In the genomic region with DNA sequence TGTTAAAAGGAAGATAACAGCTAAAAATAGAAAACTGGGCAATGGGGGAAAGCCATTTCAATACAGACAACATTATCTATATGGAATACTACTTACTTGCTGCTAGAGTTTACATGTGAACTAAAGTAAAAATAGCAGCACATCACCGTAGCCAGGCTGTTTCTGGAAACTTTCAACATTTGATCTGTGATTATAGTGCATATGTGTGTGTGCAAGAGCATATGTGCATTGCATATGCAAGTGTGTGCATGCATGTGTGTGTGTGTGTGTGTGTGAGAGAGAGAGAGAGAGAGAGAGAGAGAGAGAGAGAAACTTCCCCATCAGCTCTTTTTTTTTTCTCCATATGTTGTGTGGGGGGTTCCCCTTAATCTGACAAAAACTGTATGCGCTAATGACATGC, we compare ENCODE assay signal across 20 mouse cellular contexts.
"Had no signal": no experiment of that assay in that cellular context is flagged by ENCODE, and none has a peak within 500 bp of the region (broad histone marks: within the 10 kb centered on the region; RNA-seq: fewer than 3 reads in every experiment).

No protein-coding gene starts in this region.

- H3K9ac ChIP-seq: lung, embryonic 14.5 days; midbrain, embryonic 12.5 days; neural tube, embryonic 13.5 days; neural tube, embryonic 15.5 days; stomach, embryonic 15.5 days had no signal

- H3K4me2 ChIP-seq: lung, embryonic 14.5 days; midbrain, embryonic 12.5 days; neural tube, embryonic 13.5 days; neural tube, embryonic 15.5 days; stomach, embryonic 15.5 days had no signal

- H3K4me3 ChIP-seq: midbrain, embryonic 10.5 days; midbrain, embryonic 12.5 days; myocyte; neural tube, embryonic 13.5 days; neural tube, embryonic 15.5 days; stomach, embryonic 15.5 days had no signal

- DNase-seq: lung, adult 18-20 months; lung, postnatal 10 days; lung, postnatal 4 days; retina, postnatal 1 day; right cerebral cortex, adult 18-20 months; right cerebral cortex, postnatal 25 days; right cerebral cortex, postnatal 4 days; spleen, adult 18-20 months; thymus, adult 2 months; thymus, postnatal 25 days; thymus, postnatal 4 days had no signal

- H3K4me1 ChIP-seq: stomach, embryonic 15.5 days had no signal

- H3K9me3 ChIP-seq: midbrain, embryonic 10.5 days; midbrain, embryonic 12.5 days; neural tube, embryonic 13.5 days; neural tube, embryonic 15.5 days; stomach, embryonic 15.5 days had no signal

- ATAC-seq: midbrain, embryonic 16.5 days had no signal

- H3K27me3 ChIP-seq: midbrain, embryonic 12.5 days; neural tube, embryonic 15.5 days; stomach, embryonic 15.5 days had no signal

- H3K36me3 ChIP-seq: midbrain, embryonic 10.5 days; midbrain, embryonic 12.5 days; neural tube, embryonic 13.5 days; neural tube, embryonic 15.5 days; stomach, embryonic 15.5 days had no signal

- H3K27ac ChIP-seq: midbrain, embryonic 10.5 days; midbrain, embryonic 12.5 days; neural tube, embryonic 13.5 days; neural tube, embryonic 15.5 days; stomach, embryonic 15.5 days; stomach, postnatal 0 days had no signal
